In genomic region chr13:18580718-18581550, GRCm38 (mm10) we compare ENCODE assay signal across 15 mouse cellular contexts.
DNase-seq lines count a peak whose midpoint lies in the region; ATAC-seq and TF ChIP-seq lines count a peak whose summit lies in the region.
"Had no signal": no experiment of that assay in that cellular context is flagged by ENCODE, and none has a peak within 500 bp of the region (broad histone marks: within the 10 kb centered on the region; RNA-seq: fewer than 3 reads in every experiment).

No protein-coding gene starts in this region.

- DNase-seq in heart, adult 18-20 months, result no peak
- DNase-seq in testis, postnatal 10 days (ENCODE audit: low spot score), result no peak
- no peak for DNase-seq in kidney, adult 2 months
- DNase-seq: adrenal gland, postnatal 36 days; cerebellum, adult 18-20 months; heart, adult 2 months; lung, postnatal 14 days had no signal

- no peaks in the 10 kb centered on the region for H3K36me3 ChIP-seq in heart, embryonic 12.5 days
- H3K36me3 ChIP-seq in forebrain, embryonic 16.5 days (ENCODE audit: control insufficient read depth, insufficient read depth), result no peaks in the 10 kb centered on the region
- no peaks in the 10 kb centered on the region for H3K36me3 ChIP-seq in hindbrain, embryonic 16.5 days (ENCODE audit: control insufficient read depth, insufficient read depth, low read length)
- H3K36me3 ChIP-seq in neural tube, embryonic 15.5 days, result no peaks in the 10 kb centered on the region
- H3K36me3 ChIP-seq in kidney, adult 2 months (ENCODE audit: control insufficient read depth, insufficient read depth, low read length), result no peaks in the 10 kb centered on the region
- H3K36me3 ChIP-seq: kidney, embryonic 15.5 days; liver, embryonic 12.5 days had no signal

- H3K4me3 ChIP-seq in heart, embryonic 12.5 days, result no peak overlapping the region
- no peak overlapping the region for H3K4me3 ChIP-seq in forebrain, embryonic 16.5 days (replicated peaks; ENCODE audit: low read length)
- H3K4me3 ChIP-seq in hindbrain, embryonic 16.5 days (ENCODE audit: low read length), result peak overlapping the region; percentile 5; the same call in 1 of the 2 replicates
- H3K4me3 ChIP-seq in neural tube, embryonic 15.5 days (replicated peaks), result no peak overlapping the region
- H3K4me3 ChIP-seq in kidney, adult 2 months (ENCODE audit: insufficient read depth, low read depth, low read length), result no peak overlapping the region
- H3K4me3 ChIP-seq: heart, adult 2 months; kidney, embryonic 15.5 days; layer of hippocampus, adult 2 months; liver, embryonic 12.5 days had no signal

- H3K4me1 ChIP-seq in heart, embryonic 12.5 days (replicated peaks), result no peaks in the 10 kb centered on the region
- no peaks in the 10 kb centered on the region; the same call in 1 of the 2 replicates for H3K4me1 ChIP-seq in forebrain, embryonic 16.5 days (replicated peaks; ENCODE audit: control insufficient read depth, insufficient read depth, low read length)
- peaks cover 4% of the 10 kb centered on the region for H3K4me1 ChIP-seq in hindbrain, embryonic 16.5 days (ENCODE audit: control insufficient read depth, insufficient read depth, low read depth, low read length)
- H3K4me1 ChIP-seq in neural tube, embryonic 15.5 days, result peaks cover 7% of the 10 kb centered on the region; the same call in 1 of the 2 replicates
- no peaks in the 10 kb centered on the region for H3K4me1 ChIP-seq in kidney, adult 2 months (ENCODE audit: control insufficient read depth, insufficient read depth, low read length)
- H3K4me1 ChIP-seq: kidney, embryonic 15.5 days; liver, embryonic 12.5 days had no signal

- no peak for TF ChIP-seq CTCF in kidney, adult 2 months (conservative IDR thresholded peaks at IDR 0.05; ENCODE audit: insufficient read depth, insufficient read length, low read depth, low read length)

- no peak for ATAC-seq in heart, embryonic 12.5 days (ENCODE audit: insufficient number of reproducible peaks, low FRiP score)
- ATAC-seq in forebrain, embryonic 16.5 days, result peak; percentile 63
- ATAC-seq in hindbrain, embryonic 16.5 days, result peak; percentile 54
- ATAC-seq in neural tube, embryonic 15.5 days (ENCODE audit: low FRiP score), result peak; percentile 45
- ATAC-seq: liver, embryonic 12.5 days had no signal

- H3K27me3 ChIP-seq in heart, embryonic 12.5 days (replicated peaks), result no peaks in the 10 kb centered on the region
- H3K27me3 ChIP-seq in forebrain, embryonic 16.5 days (replicated peaks; ENCODE audit: control insufficient read depth, insufficient read depth, low read length), result no peaks in the 10 kb centered on the region
- H3K27me3 ChIP-seq in hindbrain, embryonic 16.5 days (replicated peaks; ENCODE audit: control insufficient read depth, insufficient read depth, low read length), result no peaks in the 10 kb centered on the region
- H3K27me3 ChIP-seq in neural tube, embryonic 15.5 days (replicated peaks), result no peaks in the 10 kb centered on the region
- no peaks in the 10 kb centered on the region for H3K27me3 ChIP-seq in kidney, adult 2 months (replicated peaks; ENCODE audit: control insufficient read depth, insufficient read depth, low read length)
- H3K27me3 ChIP-seq: kidney, embryonic 15.5 days; liver, embryonic 12.5 days had no signal

- WGBS in heart, embryonic 12.5 days, result 45% methylated on average over 19 of the region's 19 CpGs
- 34% methylated on average over 19 of the region's 19 CpGs for WGBS in forebrain, embryonic 16.5 days
- 31% methylated on average over 19 of the region's 19 CpGs for WGBS in hindbrain, embryonic 16.5 days
- 42% methylated on average over 19 of the region's 19 CpGs for WGBS in neural tube, embryonic 15.5 days
- 57% methylated on average over 19 of the region's 19 CpGs for whole genome bisulfite sequencing in kidney, adult 2 months

- no peak overlapping the region for H3K27ac ChIP-seq in heart, embryonic 12.5 days (ENCODE audit: poor library complexity, severe bottlenecking)
- H3K27ac ChIP-seq in forebrain, embryonic 16.5 days (ENCODE audit: low read length), result no peak overlapping the region
- no peak overlapping the region for H3K27ac ChIP-seq in hindbrain, embryonic 16.5 days (ENCODE audit: low read depth, low read length)
- H3K27ac ChIP-seq in neural tube, embryonic 15.5 days (replicated peaks), result no peak overlapping the region
- no peak overlapping the region for H3K27ac ChIP-seq in kidney, adult 2 months (ENCODE audit: insufficient read depth, low read depth, low read length)
- H3K27ac ChIP-seq: heart, adult 2 months; kidney, embryonic 15.5 days; layer of hippocampus, adult 2 months; liver, embryonic 12.5 days; stomach, postnatal 0 days had no signal

- H3K4me2 ChIP-seq in heart, embryonic 12.5 days, result peak overlapping the region; percentile 22; the same call in 1 of the 2 replicates
- H3K4me2 ChIP-seq in forebrain, embryonic 16.5 days (ENCODE audit: low read length), result peak overlapping the region; percentile 15; the same call in 1 of the 2 replicates
- peak overlapping the region; percentile 42 for H3K4me2 ChIP-seq in hindbrain, embryonic 16.5 days (ENCODE audit: low read length)
- peak overlapping the region; percentile 24 for H3K4me2 ChIP-seq in neural tube, embryonic 15.5 days
- H3K4me2 ChIP-seq: kidney, embryonic 15.5 days; liver, embryonic 12.5 days had no signal

- TF ChIP-seq POLR2A in kidney, adult 2 months (IDR thresholded peaks at IDR 0.05; ENCODE audit: low read depth, low read length), result no peak

- H3K9me3 ChIP-seq in heart, embryonic 12.5 days (replicated peaks), result no peaks in the 10 kb centered on the region
- no peaks in the 10 kb centered on the region for H3K9me3 ChIP-seq in forebrain, embryonic 16.5 days (ENCODE audit: control insufficient read depth, low read length)
- H3K9me3 ChIP-seq in hindbrain, embryonic 16.5 days (ENCODE audit: control insufficient read depth, low read length), result no peaks in the 10 kb centered on the region
- H3K9me3 ChIP-seq in neural tube, embryonic 15.5 days (replicated peaks), result no peaks in the 10 kb centered on the region
- H3K9me3 ChIP-seq: kidney, embryonic 15.5 days; liver, embryonic 12.5 days had no signal

- no peak overlapping the region for H3K9ac ChIP-seq in heart, embryonic 12.5 days
- H3K9ac ChIP-seq in forebrain, embryonic 16.5 days (replicated peaks; ENCODE audit: low read depth, low read length), result no peak overlapping the region
- no peak overlapping the region for H3K9ac ChIP-seq in hindbrain, embryonic 16.5 days (ENCODE audit: low read depth, low read length)
- H3K9ac ChIP-seq in neural tube, embryonic 15.5 days (replicated peaks), result no peak overlapping the region
- H3K9ac ChIP-seq: kidney, embryonic 15.5 days; liver, embryonic 12.5 days had no signal
